Comparison of ENCODE assay signal across 8 mouse cellular contexts in genomic region chr11:58008013-58008412, GRCm38 (mm10). TPM values are rescaled to one million over a fixed set of nuclear protein-coding genes. Genes with fewer than 3 reads are reported as not detected.
DNase-seq lines count a peak whose midpoint lies in the region; ATAC-seq and TF ChIP-seq lines count a peak whose summit lies in the region.

No protein-coding gene starts in this region.

- TF ChIP-seq POLR2A in thymus, adult 2 months (IDR thresholded peaks at IDR 0.05; ENCODE audit: control insufficient read depth, extremely low read depth, insufficient read depth, low read length, poor library complexity), result no peak

- peak overlapping the region; percentile 93 for H3K4me3 ChIP-seq in gastrocnemius, adult 2 months
- peak overlapping the region; percentile 74 for H3K4me3 ChIP-seq in thymus, adult 2 months (ENCODE audit: control insufficient read depth, insufficient read depth, low read length)
- peak overlapping the region; percentile 100 for H3K4me3 ChIP-seq in liver, embryonic 11.5 days (ENCODE audit: low read depth, low read length)

- no peaks in the 10 kb centered on the region for H3K9me3 ChIP-seq in liver, embryonic 11.5 days (ENCODE audit: control insufficient read depth, low read length)

- H3K9ac ChIP-seq in liver, embryonic 11.5 days (ENCODE audit: low read depth, low read length), result peak overlapping the region; percentile 96

- peak; percentile 12 for ATAC-seq in liver, embryonic 11.5 days (replicated peaks; ENCODE audit: low FRiP score)

- TF ChIP-seq CTCF in gastrocnemius, adult 2 months (IDR thresholded peaks at IDR 0.05), result no peak
- no peak for TF ChIP-seq CTCF in thymus, adult 2 months (IDR thresholded peaks at IDR 0.05; ENCODE audit: borderline replicate concordance, control insufficient read depth, extremely low read depth, insufficient read depth, low read length, poor library complexity)

- no peak for DNase-seq in gastrocnemius, adult 2 months
- DNase-seq in gastrocnemius, adult 8-10 months (ENCODE audit: low spot score in 2 of 2), result no peak
- no peak for DNase-seq in thymus, adult 2 months
- no peak for DNase-seq in thymus, postnatal 4 days
- DNase-seq in liver, embryonic 11.5 days (ENCODE audit: low spot score), result no peak
- DNase-seq in embryo, embryonic 10.5 days (ENCODE audit: low spot score), result no peak
- no peak for DNase-seq in cerebellum, adult 8-10 months
- DNase-seq in left cerebral cortex, postnatal 25 days (ENCODE audit: low spot score in 2 of 2), result no peak

- intact Hi-C loops in gastrocnemius, adult 2 months (cut with DNase I), result loop anchor here (2.0 to 5.0 kb wide), 2 partner anchors 94 to 299 kb away; partner anchors contain the start of genes Cnot8 and Zfp692
- intact Hi-C loops in left cerebral cortex, postnatal 25 days (cut with DNase I), result loop anchor here (2.0 to 5.0 kb wide), 2 partner anchors 45 to 94 kb away; partner anchors contain the start of gene Cnot8

- H3K27ac ChIP-seq in gastrocnemius, adult 2 months, result peak overlapping the region; percentile 93
- peak overlapping the region; percentile 81 for H3K27ac ChIP-seq in thymus, adult 2 months (ENCODE audit: control insufficient read depth, insufficient read depth, low read length)
- H3K27ac ChIP-seq in liver, embryonic 11.5 days (ENCODE audit: low read depth, low read length), result peak overlapping the region; percentile 83

- WGBS in thymus, adult 2 months, result 3% methylated on average over 5 of the region's 5 CpGs
- 9% methylated on average over 5 of the region's 5 CpGs for WGBS in liver, embryonic 11.5 days

- peak overlapping the region; percentile 95 for H3K4me2 ChIP-seq in liver, embryonic 11.5 days

- no peaks in the 10 kb centered on the region for H3K36me3 ChIP-seq in thymus, adult 2 months (ENCODE audit: control insufficient read depth, insufficient read depth, low read length)
- peaks cover 1% of the 10 kb centered on the region; the same call in 1 of the 2 replicates for H3K36me3 ChIP-seq in liver, embryonic 11.5 days (ENCODE audit: control insufficient read depth, insufficient read depth, low read length)

- H3K27me3 ChIP-seq in thymus, adult 2 months (ENCODE audit: control insufficient read depth, insufficient read depth, low read length), result no peaks in the 10 kb centered on the region
- H3K27me3 ChIP-seq in liver, embryonic 11.5 days (replicated peaks; ENCODE audit: control insufficient read depth, insufficient read depth, low read length), result no peaks in the 10 kb centered on the region

- peaks cover 11% of the 10 kb centered on the region for H3K4me1 ChIP-seq in thymus, adult 2 months (replicated peaks; ENCODE audit: control insufficient read depth, insufficient read depth, low read length)
- H3K4me1 ChIP-seq in liver, embryonic 11.5 days (replicated peaks; ENCODE audit: control insufficient read depth, insufficient read depth, low read length), result peaks cover 24% of the 10 kb centered on the region

RNA-seq across cellular contexts. Expression of gene Larp1, which starts 0.9 kb away (rescaled TPM):
- 10 to 100 TPM; 90.4 to 98.4 TPM for total RNA-seq in gastrocnemius, adult 2 months (2021)
- 100 to 1,000 TPM in 3 of 4 experiments, 10 to 100 TPM in 1; 98.4 to 121 (median 107) TPM for total RNA-seq in gastrocnemius, adult 8-10 months (2022)
- polyA plus RNA-seq in thymus, adult 2 months (2012; rRNA removed), result 54.4 and 64.4 TPM in 2 replicates
- polyA plus RNA-seq in liver, embryonic 11.5 days (2014; fragmentation: Nextera tagmentation; extraction: Ambion mirVana), result 37.2 and 43.0 TPM in 2 replicates
- total RNA-seq in left cerebral cortex, postnatal 25 days (2021), result 10 to 100 TPM; 86.4 to 88.9 TPM
